Mouse (Mus musculus) megakaryocyte, adult 5-6 weeks (primary cell): ENCODE data around the gene Col27a1. TPM values are rescaled to one million over a fixed set of nuclear protein-coding genes. Genes with fewer than 3 reads are reported as not detected.

Experiments used
- ATAC-seq: 2 replicates; pipeline ENCODE4 v1.8.0; 2016; ENCODE audit warnings: mild to moderate bottlenecking, inconsistent platforms; ENCODE audit not compliant: poor library complexity, severe bottlenecking
- total RNA-seq, 2 experiments: library from RNA; stranded (forward) in 1 of 2; stranded (reverse) in 1 of 2; fragments of 153-499, 151-499 nt in 1 of 2; fragments of 221-1000, 200-1000 nt in 1 of 2; gene quantifications; 2 replicates each; pipeline versions ENCODE4 v1.2.3 to v1.2.4; 2015 to 2017

The Col27a1 gene
- total RNA-seq, 2 experiments from 2014 or later = 0.42 to 0.44 TPM

DNA sequence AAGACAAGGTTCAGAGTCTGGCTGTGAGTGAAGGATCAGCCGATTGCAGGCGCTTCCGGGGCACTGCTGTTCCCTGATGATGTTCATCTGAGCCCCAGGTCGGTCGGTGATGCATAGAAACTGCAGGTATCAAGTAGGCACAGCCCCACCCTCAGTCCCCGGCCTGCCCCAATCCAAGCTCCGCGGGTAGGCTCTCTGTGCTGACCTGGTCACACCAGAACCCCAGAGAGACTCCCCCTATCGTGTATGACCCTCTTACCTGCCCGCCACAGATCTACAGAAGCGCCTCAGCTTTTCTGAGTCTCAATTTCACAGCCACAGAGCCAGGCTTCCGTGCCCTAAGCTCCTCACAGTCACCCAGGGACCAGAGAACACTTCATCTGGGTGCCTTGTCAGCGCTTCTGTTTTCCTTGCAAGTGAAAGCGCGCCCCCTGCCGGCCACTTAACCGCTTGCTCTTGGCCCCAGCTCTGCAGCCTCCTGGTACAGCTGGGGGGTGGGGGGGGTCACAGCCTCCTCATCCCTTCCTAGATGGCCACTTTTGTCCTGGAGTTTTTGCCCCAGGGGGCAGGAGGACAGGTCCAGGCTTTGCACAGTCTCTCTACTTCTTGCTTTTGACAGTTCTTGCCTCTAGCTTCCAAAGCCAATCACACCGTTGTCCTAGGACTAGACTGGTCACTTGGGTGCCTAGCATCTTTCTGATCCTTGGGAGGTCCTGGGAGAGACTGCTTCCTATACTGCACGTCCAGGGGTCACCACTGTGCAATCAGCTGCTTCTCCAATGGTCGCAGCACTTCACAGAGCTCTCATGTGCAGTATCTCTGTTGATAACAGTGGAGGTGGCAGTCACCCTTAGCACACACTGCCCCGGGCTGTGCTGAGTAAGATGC, 93.6 kb downstream of the Col27a1 start:
- peak; percentile 84 for ATAC-seq

- ATAC-seq = no peak
Measured at GRCm38 (mm10) chr4:63308316-63308715, 94.5 kb downstream of the Col27a1 start.

GRCm38 (mm10) chr4:63310247-63310855, 96.5 kb downstream of the Col27a1 start:
- no peak for ATAC-seq

- ATAC-seq = no peak
Measured at GRCm38 (mm10) chr4:63311426-63311825, 97.6 kb downstream of the Col27a1 start.

GRCm38 (mm10) chr4:63314063-63314462, 100.3 kb downstream of the Col27a1 start:
- no peak for ATAC-seq

DNA sequence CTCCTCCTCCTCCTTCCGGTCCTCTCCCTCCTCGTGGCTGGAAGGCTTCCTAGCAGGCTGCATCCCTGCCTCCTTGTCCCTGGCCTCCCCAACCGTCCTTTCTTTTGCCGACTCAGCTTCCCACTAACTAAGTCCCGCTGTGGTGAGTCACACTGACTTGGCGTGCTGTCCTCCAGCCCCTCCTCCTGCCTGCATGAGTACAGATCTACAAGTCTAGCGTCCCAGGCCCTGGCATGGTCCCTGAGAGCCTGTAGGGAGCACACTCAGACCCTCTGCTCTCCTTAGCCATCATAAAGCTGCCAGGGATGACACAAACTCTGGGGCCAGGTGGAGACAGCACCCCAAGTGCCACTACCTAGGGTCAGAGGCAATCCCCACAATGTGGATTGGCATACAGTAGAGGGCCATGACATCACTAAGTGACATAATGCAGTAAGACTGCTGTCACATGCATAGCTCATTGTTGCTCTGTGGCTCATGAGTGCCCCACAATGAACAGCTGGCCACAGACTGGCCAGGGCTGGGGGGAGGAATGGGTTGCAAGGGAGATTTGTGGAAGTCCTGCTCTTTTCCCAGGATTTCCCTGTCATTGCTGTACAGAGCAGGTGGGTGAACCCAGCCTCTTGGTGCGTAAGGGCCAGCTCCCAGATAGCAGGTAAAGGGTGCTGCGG, 102.4 kb downstream of the Col27a1 start:
- no peak for ATAC-seq

DNA sequence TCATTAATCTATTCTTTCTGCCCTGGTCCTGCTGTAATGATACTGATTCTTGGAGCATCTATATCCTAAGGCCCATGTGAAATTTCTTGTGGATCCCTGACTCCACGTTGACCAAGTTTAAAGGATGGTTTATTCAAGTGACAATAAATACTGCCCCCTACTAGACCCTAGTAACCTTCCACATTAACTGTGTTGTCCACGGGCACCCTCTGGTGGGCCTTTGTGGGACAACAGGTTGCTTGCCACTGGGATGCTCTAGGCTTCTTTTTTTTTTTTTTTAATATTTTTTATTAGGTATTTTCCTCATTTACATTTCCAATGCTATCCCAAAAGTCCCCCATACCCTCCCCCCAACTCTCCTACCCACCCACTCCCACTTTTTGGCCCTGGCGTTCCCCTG, 105.8 kb downstream of the Col27a1 start:
- ATAC-seq = peak; percentile 56; the same call in 1 of the 2 replicates

- no peak for ATAC-seq
Measured at GRCm38 (mm10) chr4:63323275-63323815, 109.5 kb downstream of the Col27a1 start.

- no peak for ATAC-seq
Measured at GRCm38 (mm10) chr4:63333403-63333802, 119.6 kb downstream of the Col27a1 start.

GRCm38 (mm10) chr4:63338414-63339076, 124.7 kb downstream of the Col27a1 start:
- ATAC-seq = no peak

DNA sequence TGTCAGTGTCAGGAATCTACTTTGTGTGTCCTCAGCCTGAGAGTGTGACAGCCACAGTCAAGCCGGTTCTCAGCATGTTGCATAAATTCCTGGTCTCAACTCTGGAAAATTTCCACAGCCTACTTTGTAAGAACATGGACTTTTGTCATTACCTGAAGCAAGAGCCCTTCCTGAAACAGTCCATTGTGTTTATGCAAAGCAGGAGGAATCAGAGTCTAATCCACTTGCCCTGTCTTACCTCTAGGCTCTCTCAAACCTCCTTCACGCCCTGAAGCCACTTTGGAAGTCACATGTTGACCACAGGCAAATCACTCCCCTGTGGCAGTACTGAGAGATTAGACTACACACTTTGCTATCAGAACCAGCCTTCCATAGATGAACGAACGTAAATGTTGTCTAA, 128.7 kb downstream of the Col27a1 start:
- ATAC-seq = peak; percentile 23

GRCm38 (mm10) chr4:63343608-63344007, 129.8 kb downstream of the Col27a1 start:
- no peak for ATAC-seq

DNA sequence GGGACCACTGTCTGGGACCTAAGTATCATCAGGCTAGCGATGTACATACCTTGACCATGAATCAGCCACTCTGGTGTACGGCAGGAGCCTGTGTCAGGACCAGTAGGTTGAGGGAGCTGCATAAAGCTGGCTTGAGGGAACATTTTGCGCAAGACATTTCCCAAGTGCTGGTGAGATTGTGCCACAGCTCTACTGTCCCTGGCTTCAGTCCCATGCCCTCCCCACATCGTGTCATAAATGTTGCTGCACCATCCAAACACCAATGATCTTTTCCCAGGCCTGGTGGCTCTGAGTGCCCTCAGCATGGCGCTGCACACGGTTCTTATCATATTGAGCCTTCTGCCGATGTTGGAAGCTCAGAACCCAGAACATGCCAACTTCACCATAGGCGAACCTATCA, 130.5 kb downstream of the Col27a1 start, which contains the start of gene Orm1:
Gene Orm1 (plus strand): TSS at position 266 of the 400 bp plus-strand sequence.
- peak; percentile 69 for ATAC-seq

- no peak for ATAC-seq
Measured at GRCm38 (mm10) chr4:63345261-63345660, 131.5 kb downstream of the Col27a1 start.

GRCm38 (mm10) chr4:63346659-63347058, 132.9 kb downstream of the Col27a1 start:
- no peak for ATAC-seq

GRCm38 (mm10) chr4:63348524-63348923, 134.7 kb downstream of the Col27a1 start:
- no peak for ATAC-seq

DNA sequence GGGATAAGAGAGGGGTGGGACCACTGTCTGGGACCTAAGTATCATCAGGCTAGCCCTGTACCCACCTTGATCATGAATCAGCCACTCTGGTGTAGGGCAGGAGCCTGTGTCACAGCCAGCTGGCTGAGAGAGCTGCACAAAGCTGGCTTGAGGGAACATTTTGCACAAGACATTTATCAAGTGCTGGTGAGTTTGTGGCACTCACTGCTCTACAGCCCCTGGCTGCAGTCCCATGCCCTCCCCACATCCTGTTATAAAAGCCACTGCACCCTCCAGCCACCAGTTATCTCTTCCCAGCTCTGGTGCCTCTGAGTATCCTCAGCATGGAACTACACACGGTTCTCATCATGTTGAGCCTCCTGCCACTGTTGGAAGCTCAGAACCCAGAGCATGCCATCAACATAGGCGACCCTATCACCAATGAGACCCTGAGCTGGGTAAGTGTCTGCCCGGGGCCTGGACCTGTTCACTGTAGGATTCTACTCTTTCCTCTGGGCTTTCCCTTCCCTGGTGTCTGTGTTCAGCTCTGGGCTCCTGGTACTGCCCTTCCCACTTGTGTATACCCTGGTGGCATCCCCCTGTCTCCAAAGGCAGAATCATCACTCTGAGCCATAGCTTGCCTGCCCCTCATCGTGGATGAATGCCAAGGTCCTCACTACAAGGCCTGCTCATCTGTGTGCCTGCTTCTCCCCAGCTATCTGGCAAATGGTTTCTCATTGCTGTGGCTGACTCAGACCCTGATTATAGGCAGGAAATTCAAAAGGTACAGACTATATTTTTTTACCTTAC, 142.3 kb downstream of the Col27a1 start, which contains the start of gene Orm3:
Gene Orm3 (plus strand): TSS at position 286 of the 789 bp plus-strand sequence.
- peak; percentile 25; the same call in 1 of the 2 replicates for ATAC-seq

DNA sequence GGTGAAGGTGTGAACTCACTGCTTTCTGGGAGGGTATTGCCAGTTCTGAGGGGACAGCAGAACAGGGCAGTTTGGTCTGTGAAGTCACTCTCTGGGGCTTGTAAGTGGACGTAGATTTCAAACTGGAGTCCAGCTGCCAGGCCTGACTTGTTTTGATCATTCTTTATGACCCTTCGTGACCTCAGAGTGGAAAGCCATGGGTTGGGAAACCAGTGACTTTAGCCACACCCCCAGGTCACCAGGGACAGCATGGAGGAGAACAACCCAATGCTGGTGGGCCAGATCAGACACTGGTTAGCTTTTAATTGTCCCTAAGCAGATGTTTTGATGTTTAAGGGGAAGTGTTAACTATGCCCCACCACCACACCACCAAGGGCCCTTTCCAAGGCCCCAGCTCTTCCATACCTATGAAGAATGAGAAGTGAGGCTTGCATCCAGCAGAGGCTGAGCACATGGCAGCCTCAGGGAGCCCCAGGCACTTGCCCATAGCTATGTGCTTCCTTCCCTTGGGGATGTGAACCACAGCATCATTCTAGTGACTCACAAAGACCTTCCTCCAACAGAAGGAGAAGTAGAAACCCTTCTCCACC, 143.3 kb downstream of the Col27a1 start:
- peak; percentile 8; the same call in 1 of the 2 replicates for ATAC-seq

- ATAC-seq = no peak
Measured at GRCm38 (mm10) chr4:63359861-63360260, 146.1 kb downstream of the Col27a1 start.
